Mouse (Mus musculus): ENCODE results near the gene Nppc. TPM values are rescaled to one million over a fixed set of nuclear protein-coding genes. Genes with fewer than 3 reads are reported as not detected.

Gene Nppc
- polyA plus RNA-seq (2012) = not detected in 2 replicates

DNA sequence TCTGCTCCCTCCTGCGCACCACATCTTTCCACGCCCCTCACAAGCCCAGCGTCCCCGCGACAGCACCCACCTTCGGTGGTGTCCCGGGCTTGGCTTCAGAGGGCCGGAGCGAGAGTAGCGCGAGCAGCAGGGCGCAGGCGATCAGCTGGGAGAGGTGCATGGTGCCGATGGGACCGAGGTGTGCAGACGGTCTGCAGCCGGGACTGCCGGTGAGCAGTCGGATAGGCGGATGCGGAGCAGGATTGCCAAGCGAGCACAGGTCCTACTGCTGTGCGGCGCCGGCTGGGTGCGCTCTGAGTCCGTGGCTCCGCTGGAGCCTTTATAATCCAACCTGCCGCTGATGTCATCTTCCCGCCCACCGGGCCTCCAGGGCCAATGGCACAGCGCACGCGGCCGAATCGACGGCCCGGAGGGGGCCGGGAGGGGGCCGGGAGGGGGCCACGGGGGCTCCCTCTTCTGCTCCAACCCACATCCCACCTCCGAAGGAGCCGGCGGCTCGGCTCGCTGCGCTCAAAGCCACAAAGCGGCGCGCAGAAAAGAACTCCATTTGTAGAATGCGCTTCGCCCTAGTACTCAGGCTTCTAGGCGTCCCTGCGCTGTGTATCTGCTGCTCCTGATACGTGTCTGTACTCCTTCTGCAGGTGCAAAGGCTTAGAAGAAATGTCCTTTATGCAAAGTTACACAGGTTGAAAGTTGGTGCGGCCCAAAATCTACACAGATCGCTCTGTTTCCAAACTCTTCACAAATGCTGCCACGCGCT, at the start of gene Nppc:
Gene Nppc (minus strand): TSS at position 293 of the 760 bp plus-strand sequence.
- Histone ChIP-seq H3K9me3 (ENCODE audit: control insufficient read depth, low read length) (no peaks in the 10 kb centered on the region), H3K4me3 (replicated peaks) (peak within 1 kb of the TSS; percentile 15), H3K27me3 (ENCODE audit: control insufficient read depth) (peaks cover 56% of the 10 kb centered on the region), H3K36me3 (ENCODE audit: control insufficient read depth) (no peaks in the 10 kb centered on the region), H3K4me1 (ENCODE audit: control insufficient read depth) (peaks cover 7% of the 10 kb centered on the region)
- TF ChIP-seq TAL1 (IDR thresholded peaks at IDR 0.05; ENCODE audit: low read length) = no peak
- no peak for TF ChIP-seq GATA1 (IDR thresholded peaks at IDR 0.05; ENCODE audit: low read length)

DNA sequence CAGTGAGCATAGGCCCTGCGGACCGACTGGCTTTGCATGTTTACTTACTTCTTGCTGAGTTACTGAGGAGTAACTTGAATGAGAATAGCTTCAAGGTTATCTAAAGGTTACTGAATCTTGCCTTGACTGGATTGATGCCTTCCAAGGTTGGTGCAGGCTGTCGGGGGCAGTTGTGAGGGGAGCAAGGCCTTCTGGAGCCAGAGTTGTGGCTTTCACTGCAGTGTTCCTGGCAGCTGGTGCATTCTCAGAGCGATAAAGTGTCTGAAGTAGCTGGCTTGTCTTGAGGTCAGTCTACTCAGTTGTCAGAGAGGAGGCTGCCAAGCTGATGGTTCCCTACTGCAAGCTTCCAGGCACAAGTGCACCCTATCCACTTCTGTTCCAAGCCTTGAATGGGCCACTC, 49.0 kb upstream of the Nppc start:
- Histone ChIP-seq H3K9me3 (ENCODE audit: control insufficient read depth, low read length) (no peaks in the 10 kb centered on the region), H3K27me3 (ENCODE audit: control insufficient read depth) (no peaks in the 10 kb centered on the region), H3K4me3 (replicated peaks) (no peak overlapping the region), H3K36me3 (ENCODE audit: control insufficient read depth) (no peaks in the 10 kb centered on the region), H3K4me1 (ENCODE audit: control insufficient read depth) (peaks cover 8% of the 10 kb centered on the region)
- TF ChIP-seq GATA1 (IDR thresholded peaks at IDR 0.05; ENCODE audit: low read length) = no peak
- no peak for TF ChIP-seq TAL1 (IDR thresholded peaks at IDR 0.05; ENCODE audit: low read length)

DNA sequence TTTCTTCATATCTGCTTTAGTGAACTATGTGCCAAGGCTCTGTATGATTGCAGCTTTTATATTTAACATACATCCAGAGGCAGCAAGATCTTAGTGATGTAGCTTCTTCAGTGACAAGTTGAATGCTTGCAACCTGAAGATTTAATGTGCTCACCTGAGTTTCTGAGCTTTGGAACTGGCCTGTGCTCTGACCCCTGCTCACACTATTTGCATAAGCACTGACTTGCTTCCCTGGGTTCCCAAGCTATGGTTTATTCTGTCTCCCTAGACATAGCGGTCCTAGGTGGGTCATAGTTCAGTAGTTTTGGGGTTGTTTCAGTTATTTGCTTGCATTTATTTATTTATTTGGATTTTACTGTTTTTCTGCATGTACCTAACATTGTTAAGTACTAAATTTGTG, 47.8 kb upstream of the Nppc start:
- no peaks in the 10 kb centered on the region for H3K9me3 ChIP-seq (ENCODE audit: control insufficient read depth, low read length)
- H3K27me3 ChIP-seq (ENCODE audit: control insufficient read depth) = no peaks in the 10 kb centered on the region
- no peak overlapping the region for H3K4me3 ChIP-seq (replicated peaks)
- peaks cover 8% of the 10 kb centered on the region for H3K4me1 ChIP-seq (ENCODE audit: control insufficient read depth)
- H3K36me3 ChIP-seq (ENCODE audit: control insufficient read depth) = no peaks in the 10 kb centered on the region
- no peak for TF ChIP-seq TAL1 (IDR thresholded peaks at IDR 0.05; ENCODE audit: low read length)
- TF ChIP-seq GATA1 (IDR thresholded peaks at IDR 0.05; ENCODE audit: low read length) = no peak

DNA sequence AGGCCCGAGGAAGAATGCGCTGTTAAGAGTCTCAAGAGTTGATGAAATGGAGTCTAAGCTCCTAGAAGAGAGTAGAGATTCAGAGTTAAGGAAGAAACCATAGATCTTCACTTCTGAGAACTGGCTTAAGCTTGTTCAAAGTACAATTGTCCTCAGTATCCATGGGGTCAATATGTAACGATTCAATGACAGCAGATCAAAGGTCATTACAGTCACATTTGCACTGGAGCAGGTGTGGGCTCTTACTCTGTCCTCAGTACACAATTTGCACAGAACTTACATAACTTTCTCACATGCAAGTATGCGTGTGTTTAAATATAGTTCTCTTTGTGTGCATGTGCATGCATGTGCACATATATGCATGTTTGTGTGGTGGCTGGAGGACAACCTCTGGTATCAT, 42.7 kb upstream of the Nppc start:
- peaks cover 2% of the 10 kb centered on the region for H3K4me1 ChIP-seq (ENCODE audit: control insufficient read depth)
- H3K9me3 ChIP-seq (ENCODE audit: control insufficient read depth, low read length) = no peaks in the 10 kb centered on the region
- H3K4me3 ChIP-seq (replicated peaks) = no peak overlapping the region
- TF ChIP-seq TAL1 (IDR thresholded peaks at IDR 0.05; ENCODE audit: low read length) = no peak
- no peak for TF ChIP-seq GATA1 (IDR thresholded peaks at IDR 0.05; ENCODE audit: low read length)
- H3K36me3 ChIP-seq (ENCODE audit: control insufficient read depth) = no peaks in the 10 kb centered on the region
- H3K27me3 ChIP-seq (ENCODE audit: control insufficient read depth) = no peaks in the 10 kb centered on the region

DNA sequence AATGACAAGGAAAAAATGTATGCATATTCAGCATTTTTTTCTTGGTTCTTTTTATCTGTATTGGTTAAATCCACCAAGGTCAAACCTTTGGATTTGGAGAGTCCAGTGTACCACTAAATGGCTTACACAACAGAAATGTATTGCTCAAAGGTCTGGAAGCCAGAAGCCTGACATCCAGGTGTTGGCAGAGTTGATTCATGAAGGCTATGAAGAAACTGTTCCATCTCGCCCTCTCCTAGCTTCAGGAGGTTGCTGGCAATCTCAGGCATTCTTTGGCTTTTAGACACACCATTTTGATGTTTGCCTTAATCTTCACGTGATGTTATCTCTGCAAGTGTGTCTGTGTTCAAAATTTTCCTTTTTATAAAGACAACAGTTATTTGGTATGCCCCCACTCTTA, 41.7 kb upstream of the Nppc start:
- TF ChIP-seq GATA1 (IDR thresholded peaks at IDR 0.05; ENCODE audit: low read length) (no peak), TAL1 (IDR thresholded peaks at IDR 0.05; ENCODE audit: low read length) (no peak)
- Histone ChIP-seq H3K4me1 (ENCODE audit: control insufficient read depth) (peaks cover 2% of the 10 kb centered on the region), H3K4me3 (replicated peaks) (no peak overlapping the region), H3K36me3 (ENCODE audit: control insufficient read depth) (no peaks in the 10 kb centered on the region), H3K27me3 (ENCODE audit: control insufficient read depth) (no peaks in the 10 kb centered on the region), H3K9me3 (ENCODE audit: control insufficient read depth, low read length) (no peaks in the 10 kb centered on the region)

DNA sequence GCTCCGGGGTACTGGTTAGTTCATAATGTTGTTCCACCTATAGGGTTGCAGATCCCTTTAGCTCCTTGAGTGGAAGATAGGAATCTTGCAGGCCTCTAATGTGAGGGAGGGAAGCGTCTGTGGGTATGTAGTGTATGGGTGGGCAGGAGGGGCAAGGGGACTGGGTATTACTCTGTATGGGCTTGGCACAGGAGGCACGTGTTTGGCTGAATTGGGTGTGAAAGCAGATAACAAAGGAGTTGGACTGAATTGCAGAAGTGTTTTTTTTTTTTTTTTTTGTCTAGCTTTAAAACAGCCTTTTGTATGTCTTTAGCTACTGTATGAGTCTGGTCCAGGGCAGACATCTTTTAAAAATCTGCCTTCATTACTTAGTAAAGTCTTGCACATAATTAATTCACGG, 39.2 kb upstream of the Nppc start:
- Histone ChIP-seq H3K9me3 (ENCODE audit: control insufficient read depth, low read length) (no peaks in the 10 kb centered on the region), H3K4me3 (replicated peaks) (no peak overlapping the region), H3K4me1 (ENCODE audit: control insufficient read depth) (peaks cover 7% of the 10 kb centered on the region), H3K36me3 (ENCODE audit: control insufficient read depth) (no peaks in the 10 kb centered on the region), H3K27me3 (ENCODE audit: control insufficient read depth) (no peaks in the 10 kb centered on the region)
- TF ChIP-seq TAL1 (IDR thresholded peaks at IDR 0.05; ENCODE audit: low read length) (no peak), GATA1 (IDR thresholded peaks at IDR 0.05; ENCODE audit: low read length) (no peak)

DNA sequence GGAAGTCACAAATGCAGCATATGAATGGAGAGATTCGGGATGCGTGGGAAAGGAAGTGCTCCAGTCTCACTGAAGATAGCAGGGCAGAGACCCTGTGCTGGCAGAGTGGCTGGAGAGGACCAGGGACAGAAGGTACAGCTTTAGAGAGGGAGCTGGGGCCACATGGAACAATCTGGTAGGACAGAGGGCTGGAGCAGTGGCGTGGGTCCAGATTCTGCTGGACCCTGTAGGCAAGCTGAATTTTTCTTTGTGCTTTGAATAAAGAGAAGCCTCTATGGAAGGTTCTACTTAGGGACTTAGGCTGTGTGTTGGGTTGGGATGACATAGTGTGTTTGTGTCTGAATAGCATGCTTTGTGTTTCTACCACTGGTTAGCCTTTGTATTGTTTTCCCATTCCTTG, 35.1 kb upstream of the Nppc start:
- no peak overlapping the region for H3K4me3 ChIP-seq (replicated peaks)
- H3K4me1 ChIP-seq (ENCODE audit: control insufficient read depth) = peaks cover 35% of the 10 kb centered on the region
- H3K9me3 ChIP-seq (ENCODE audit: control insufficient read depth, low read length) = no peaks in the 10 kb centered on the region
- TF ChIP-seq TAL1 (IDR thresholded peaks at IDR 0.05; ENCODE audit: low read length) (no peak), GATA1 (IDR thresholded peaks at IDR 0.05; ENCODE audit: low read length) (no peak)
- no peaks in the 10 kb centered on the region for H3K36me3 ChIP-seq (ENCODE audit: control insufficient read depth)
- no peaks in the 10 kb centered on the region for H3K27me3 ChIP-seq (ENCODE audit: control insufficient read depth)

DNA sequence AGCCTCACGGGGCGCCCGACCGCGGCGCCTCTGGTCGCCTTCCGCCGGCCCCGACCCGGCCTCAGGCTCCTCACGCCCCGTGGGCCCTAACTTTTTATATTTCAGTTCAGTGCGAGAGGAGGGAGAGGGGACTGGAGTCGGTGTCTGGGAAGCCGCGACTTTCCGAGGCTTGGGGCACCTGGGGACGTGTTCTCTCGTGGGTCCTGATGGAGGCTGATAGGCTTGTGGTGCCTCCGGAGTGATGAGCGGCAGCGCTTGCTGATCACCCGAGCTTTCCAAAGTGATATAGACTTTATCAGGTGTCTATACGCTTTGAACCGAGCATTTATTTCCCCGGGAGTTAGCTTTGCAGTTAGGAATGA, 33.6 kb upstream of the Nppc start:
- Histone ChIP-seq H3K36me3 (ENCODE audit: control insufficient read depth) (no peaks in the 10 kb centered on the region), H3K4me1 (ENCODE audit: control insufficient read depth) (peaks cover 39% of the 10 kb centered on the region), H3K4me3 (replicated peaks) (peak overlapping the region; percentile 92), H3K27me3 (ENCODE audit: control insufficient read depth) (no peaks in the 10 kb centered on the region), H3K9me3 (ENCODE audit: control insufficient read depth, low read length) (no peaks in the 10 kb centered on the region)
- no peak for TF ChIP-seq GATA1 (IDR thresholded peaks at IDR 0.05; ENCODE audit: low read length)

DNA sequence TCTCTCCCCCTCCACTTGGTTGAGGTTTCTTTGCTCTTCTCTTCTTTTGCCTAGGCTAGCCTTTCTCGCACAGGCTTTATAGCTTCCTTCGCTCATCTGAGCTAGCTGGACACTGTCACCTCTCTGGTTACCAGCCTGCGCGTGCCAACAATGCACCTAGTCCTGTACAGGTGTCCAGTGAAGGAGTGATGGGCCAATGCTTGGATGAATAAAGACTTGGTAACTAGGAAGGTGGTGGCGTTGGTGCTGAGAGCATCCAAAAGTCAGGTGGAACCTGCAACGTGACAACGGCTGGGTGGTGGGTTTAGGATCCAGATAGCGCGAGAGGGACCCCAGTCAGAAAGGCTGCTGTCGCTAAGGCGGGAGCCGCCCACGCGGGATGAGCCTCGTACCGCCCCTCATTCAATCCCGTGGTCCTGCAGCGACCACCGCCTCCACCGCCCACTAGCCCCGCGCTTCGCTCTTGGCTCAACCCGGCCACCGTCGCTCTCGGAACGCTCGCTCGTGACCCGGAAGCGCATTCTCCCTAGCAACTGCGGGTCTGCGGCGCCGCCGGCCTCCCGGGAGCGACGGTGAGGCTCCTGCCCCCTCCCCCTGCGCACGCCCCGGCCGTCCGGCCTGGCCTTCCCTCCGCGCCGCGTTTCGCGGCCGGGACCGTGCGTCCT, 33.1 kb upstream of the Nppc start, which contains the start of gene Dis3l2:
Gene Dis3l2 (plus strand): TSS at position 509 of the 665 bp plus-strand sequence.
- Histone ChIP-seq H3K9me3 (ENCODE audit: control insufficient read depth, low read length) (no peaks in the 10 kb centered on the region), H3K4me3 (replicated peaks) (peak within 1 kb of the TSS; percentile 92), H3K4me1 (ENCODE audit: control insufficient read depth) (peaks cover 40% of the 10 kb centered on the region), H3K27me3 (ENCODE audit: control insufficient read depth) (no peaks in the 10 kb centered on the region), H3K36me3 (ENCODE audit: control insufficient read depth) (no peaks in the 10 kb centered on the region)
- no peak for TF ChIP-seq GATA1 (IDR thresholded peaks at IDR 0.05; ENCODE audit: low read length)
- no peak for TF ChIP-seq TAL1 (IDR thresholded peaks at IDR 0.05; ENCODE audit: low read length)
